Mouse (Mus musculus) heart, embryonic 12.5 days (tissue): ENCODE data around the gene Lgals7. TPM values are rescaled to one million over a fixed set of nuclear protein-coding genes. Genes with fewer than 3 reads are reported as not detected.

Source experiments
- ATAC-seq: fragments of 200-750 bp; cut with Nextera tagmentation; 2 replicates; pipeline ENCODE4 v1.8.0; 2017; ENCODE audit warnings: moderate TSS enrichment, moderate library complexity; ENCODE audit not compliant: insufficient number of reproducible peaks, low FRiP score
- H3K27ac ChIP-seq: fragments of 300-500 bp; sonication (generic); 2 replicates; pipeline ENCODE4 v1.5.1; 2016; ENCODE audit warnings: mild to moderate bottlenecking, moderate library complexity; ENCODE audit not compliant: poor library complexity, severe bottlenecking
- H3K27me3 ChIP-seq: fragments of 300-500 bp; sonication (generic); replicated peaks from 2 replicates; pipeline ENCODE4 v1.6.1; 2016; ENCODE audit warnings: mild to moderate bottlenecking, moderate library complexity
- H3K36me3 ChIP-seq: fragments of 300-500 bp; sonication (generic); 2 replicates; pipeline ENCODE4 v1.6.1; 2016; ENCODE audit warnings: mild to moderate bottlenecking, moderate library complexity
- H3K4me1 ChIP-seq: fragments of 300-500 bp; sonication (generic); replicated peaks from 2 replicates; pipeline ENCODE4 v1.6.1; 2016; ENCODE audit warnings: mild to moderate bottlenecking
- H3K4me2 ChIP-seq: fragments of 300-500 bp; sonication (generic); 2 replicates; pipeline ENCODE4 v1.6.1; 2016; ENCODE audit warnings: mild to moderate bottlenecking, moderate library complexity
- H3K4me3 ChIP-seq: fragments of 300-500 bp; sonication (generic); 2 replicates; pipeline ENCODE4 v1.5.1; 2016; ENCODE audit warnings: mild to moderate bottlenecking
- H3K9ac ChIP-seq: fragments of 300-500 bp; sonication (generic); 2 replicates; pipeline ENCODE4 v1.6.1; 2016; ENCODE audit warnings: mild to moderate bottlenecking, moderate library complexity
- H3K9me3 ChIP-seq: fragments of 300-500 bp; sonication (generic); replicated peaks from 2 replicates; pipeline ENCODE4 v1.6.1; 2016; ENCODE audit warnings: mild to moderate bottlenecking, moderate library complexity
- WGBS: fragments of 180-500 bp; shearing (Covaris S2); methylation state at CpG from one replicate; pipeline ENCODE4 v1.1.7; 2016; 5-methylcytosine and 5-hydroxymethylcytosine counted together
- polyA plus RNA-seq: library from polyadenylated mRNA; unstranded; fragments of >200 nt; fragmentation: Nextera tagmentation; extraction: Ambion mirVana; gene quantifications from 2 replicates; pipeline ENCODE4 v1.2.1, GENCODE M21; 2016

The Lgals7 gene
- polyA plus RNA-seq, 1 experiment from 2014 or later = 1.3 TPM

- Histone ChIP-seq H3K4me1 (peaks cover 43% of the 10 kb centered on the region), H3K9me3 (no peaks in the 10 kb centered on the region), H3K27ac (peak overlapping the region; percentile 90), H3K9ac (peak overlapping the region; percentile 61), H3K4me3 (peak overlapping the region; percentile 29), H3K36me3 (peaks cover 90% of the 10 kb centered on the region), H3K4me2 (peak overlapping the region; percentile 51), H3K27me3 (peaks cover under 1% of the 10 kb centered on the region; the same call in 1 of the 2 replicates)
- 5% methylated on average over 5 of the region's 5 CpGs for WGBS
- ATAC-seq = peak; percentile 71
These were observed 31.3 kb downstream of the Lgals7 start for GRCm38 (mm10) chr7:28894942-28895341.

GRCm38 (mm10) chr7:28897661-28898060 lies 34.0 kb downstream of the Lgals7 start:
- Histone ChIP-seq H3K9me3 (no peaks in the 10 kb centered on the region), H3K4me3 (no peak overlapping the region), H3K27ac (no peak overlapping the region), H3K27me3 (no peaks in the 10 kb centered on the region), H3K36me3 (peaks cover 97% of the 10 kb centered on the region), H3K4me2 (no peak overlapping the region), H3K4me1 (peaks cover 61% of the 10 kb centered on the region), H3K9ac (no peak overlapping the region)
- ATAC-seq = no peak
- WGBS = 84% methylated on average over 6 of the region's 6 CpGs

GRCm38 (mm10) chr7:28899972-28900371 lies 36.3 kb downstream of the Lgals7 start:
- WGBS = 86% methylated on average over 4 of the region's 4 CpGs
- H3K27me3 ChIP-seq = no peaks in the 10 kb centered on the region
- no peak overlapping the region for H3K4me2 ChIP-seq
- H3K27ac ChIP-seq = no peak overlapping the region
- no peak overlapping the region for H3K9ac ChIP-seq
- ATAC-seq = no peak
- peaks cover 67% of the 10 kb centered on the region for H3K4me1 ChIP-seq
- no peak overlapping the region for H3K4me3 ChIP-seq
- peaks cover 100% of the 10 kb centered on the region for H3K36me3 ChIP-seq
- no peaks in the 10 kb centered on the region for H3K9me3 ChIP-seq

GRCm38 (mm10) chr7:28901311-28902125 lies 37.9 kb downstream of the Lgals7 start:
- H3K4me3 ChIP-seq = no peak overlapping the region
- H3K9me3 ChIP-seq = no peaks in the 10 kb centered on the region
- H3K27me3 ChIP-seq = no peaks in the 10 kb centered on the region
- H3K4me1 ChIP-seq = peaks cover 51% of the 10 kb centered on the region
- peaks cover 100% of the 10 kb centered on the region for H3K36me3 ChIP-seq
- peak overlapping the region; percentile 93 for H3K27ac ChIP-seq
- H3K4me2 ChIP-seq = 0 out of 2 replicates have a peak overlapping the region, but pooled peaks have one; percentile 4
- peak overlapping the region; percentile 65; the same call in 1 of the 2 replicates for H3K9ac ChIP-seq
- WGBS = 74% methylated on average over 13 of the region's 13 CpGs
- peak; percentile 63 for ATAC-seq

GRCm38 (mm10) chr7:28902180-28902579 lies 38.5 kb downstream of the Lgals7 start:
- peak overlapping the region; percentile 65; the same call in 1 of the 2 replicates for H3K9ac ChIP-seq
- H3K4me2 ChIP-seq = no peak overlapping the region
- H3K27ac ChIP-seq = peak overlapping the region; percentile 93
- ATAC-seq = no peak
- H3K4me3 ChIP-seq = no peak overlapping the region
- H3K36me3 ChIP-seq = peaks cover 100% of the 10 kb centered on the region
- H3K9me3 ChIP-seq = no peaks in the 10 kb centered on the region
- 85% methylated on average over 6 of the region's 6 CpGs for WGBS
- H3K27me3 ChIP-seq = no peaks in the 10 kb centered on the region
- H3K4me1 ChIP-seq = peaks cover 45% of the 10 kb centered on the region

GRCm38 (mm10) chr7:28902809-28903208 lies 39.2 kb downstream of the Lgals7 start:
- peak overlapping the region; percentile 93 for H3K27ac ChIP-seq
- H3K9me3 ChIP-seq = no peaks in the 10 kb centered on the region
- peak overlapping the region; percentile 65 for H3K9ac ChIP-seq

GRCm38 (mm10) chr7:28903778-28904177 lies 40.1 kb downstream of the Lgals7 start:
- Histone ChIP-seq H3K4me1 (peaks cover 41% of the 10 kb centered on the region), H3K4me3 (no peak overlapping the region), H3K27ac (peak overlapping the region; percentile 93), H3K9ac (peak overlapping the region; percentile 13; the same call in 1 of the 2 replicates), H3K4me2 (no peak overlapping the region), H3K36me3 (peaks cover 100% of the 10 kb centered on the region), H3K27me3 (no peaks in the 10 kb centered on the region), H3K9me3 (no peaks in the 10 kb centered on the region)
- 76% methylated on average over 10 of the region's 10 CpGs for WGBS
- no peak for ATAC-seq

More at GRCm38 (mm10) chr7:28902809-28903208, 39.2 kb downstream of the Lgals7 start:
- Histone ChIP-seq H3K4me1 (peaks cover 41% of the 10 kb centered on the region), H3K4me3 (no peak overlapping the region), H3K27me3 (no peaks in the 10 kb centered on the region), H3K4me2 (no peak overlapping the region), H3K36me3 (peaks cover 100% of the 10 kb centered on the region)
- WGBS = 90% methylated on average over 3 of the region's 3 CpGs
- ATAC-seq = no peak

- peaks cover 37% of the 10 kb centered on the region for H3K4me1 ChIP-seq
- H3K9ac ChIP-seq = 0 out of 2 replicates have a peak overlapping the region, but pooled peaks have one; percentile 6
- H3K4me2 ChIP-seq = no peak overlapping the region
- WGBS = 95% methylated on average over 5 of the region's 5 CpGs
- no peaks in the 10 kb centered on the region for H3K27me3 ChIP-seq
- H3K4me3 ChIP-seq = no peak overlapping the region
- no peaks in the 10 kb centered on the region for H3K9me3 ChIP-seq
- no peak for ATAC-seq
- 0 out of 2 replicates have a peak overlapping the region, but pooled peaks have one; percentile 16 for H3K27ac ChIP-seq
- H3K36me3 ChIP-seq = peaks cover 99% of the 10 kb centered on the region
These were observed 43.5 kb downstream of the Lgals7 start for GRCm38 (mm10) chr7:28907195-28907594.

- H3K4me1 ChIP-seq = peaks cover 24% of the 10 kb centered on the region
These were observed 48.0 kb downstream of the Lgals7 start for GRCm38 (mm10) chr7:28911632-28912031.

GRCm38 (mm10) chr7:28913171-28913570 lies 49.5 kb downstream of the Lgals7 start:
- Histone ChIP-seq H3K4me2 (no peak overlapping the region), H3K9me3 (no peaks in the 10 kb centered on the region), H3K4me3 (no peak overlapping the region), H3K36me3 (peaks cover 98% of the 10 kb centered on the region), H3K9ac (no peak overlapping the region), H3K27ac (no peak overlapping the region), H3K27me3 (no peaks in the 10 kb centered on the region), H3K4me1 (peaks cover 28% of the 10 kb centered on the region)
- 73% methylated on average over 11 of the region's 11 CpGs for WGBS
- ATAC-seq = no peak

More at GRCm38 (mm10) chr7:28911632-28912031, 48.0 kb downstream of the Lgals7 start:
- ATAC-seq = peak; percentile 71
- Histone ChIP-seq H3K4me2 (no peak overlapping the region), H3K9me3 (no peaks in the 10 kb centered on the region), H3K27me3 (no peaks in the 10 kb centered on the region), H3K9ac (no peak overlapping the region), H3K4me3 (no peak overlapping the region), H3K27ac (peak overlapping the region; percentile 76), H3K36me3 (peaks cover 99% of the 10 kb centered on the region)
- WGBS = 52% methylated on average over 4 of the region's 4 CpGs
